Mouse (Mus musculus): ENCODE measurements at regions not wholly inside any gene's neighbourhood (a gene's known extent, or its start where the extent isn't known, plus 50 kb on each side); places are given as distances from the start of the nearest gene placed in this dataset.

- peak; percentile 5 to 15 for DNase-seq (ENCODE audit: low spot score in 2 of 2)
Measured at GRCm38 (mm10) chr13:73405720-73406629, 61.0 kb upstream of the Lpcat1 start.

- DNase-seq (ENCODE audit: low spot score in 2 of 2), result no peak
Measured at GRCm38 (mm10) chr13:73400921-73401320, 66.1 kb upstream of the Lpcat1 start.

GRCm38 (mm10) chr13:73397033-73397432 is 68.7 kb upstream of the Ndufs6 start:
- DNase-seq (ENCODE audit: low spot score in 2 of 2), result no peak

GRCm38 (mm10) chr13:73395856-73396255 is 67.5 kb upstream of the Ndufs6 start:
- no peak for DNase-seq (ENCODE audit: low spot score in 2 of 2)

- no peak for DNase-seq (ENCODE audit: low spot score in 2 of 2)
Measured at GRCm38 (mm10) chr13:73389051-73389450, 60.7 kb upstream of the Ndufs6 start.

- DNase-seq (ENCODE audit: low spot score in 2 of 2), result no peak
Measured at GRCm38 (mm10) chr13:73383585-73383984, 55.2 kb upstream of the Ndufs6 start.
